Mouse (Mus musculus) left cerebral cortex, postnatal 36 days (tissue): Measurements from ENCODE around the gene Kcnd1. TPM values are rescaled to one million over a fixed set of nuclear protein-coding genes. Genes with fewer than 3 reads are reported as not detected.
"Not testable (repeated sequence)": the region's sequence is repeated elsewhere in the genome, so short reads cannot be mapped to it uniquely, and the experiment has no call there.

ENCODE experiments used
- DNase-seq, 2 experiments: peaks; one replicate each; pipeline ENCODE4 v3.0.0; 2021 to 2022; ENCODE audit warnings: low spot score in 2 of 2, mixed read lengths in 1 of 2
- intact Hi-C: fragments of 180-260 bp; cut with DNase I; formaldehyde crosslinking; loops from one replicate; pipeline ENCODE4 v1.15.1; 2025
- total RNA-seq, 2 experiments: library from RNA; stranded (reverse); gene quantifications; 2 replicates each; pipeline ENCODE4 v1.2.3; 2021

The Kcnd1 gene
- 1 to 10 TPM; 8.2 to 9.3 TPM for total RNA-seq

DNA sequence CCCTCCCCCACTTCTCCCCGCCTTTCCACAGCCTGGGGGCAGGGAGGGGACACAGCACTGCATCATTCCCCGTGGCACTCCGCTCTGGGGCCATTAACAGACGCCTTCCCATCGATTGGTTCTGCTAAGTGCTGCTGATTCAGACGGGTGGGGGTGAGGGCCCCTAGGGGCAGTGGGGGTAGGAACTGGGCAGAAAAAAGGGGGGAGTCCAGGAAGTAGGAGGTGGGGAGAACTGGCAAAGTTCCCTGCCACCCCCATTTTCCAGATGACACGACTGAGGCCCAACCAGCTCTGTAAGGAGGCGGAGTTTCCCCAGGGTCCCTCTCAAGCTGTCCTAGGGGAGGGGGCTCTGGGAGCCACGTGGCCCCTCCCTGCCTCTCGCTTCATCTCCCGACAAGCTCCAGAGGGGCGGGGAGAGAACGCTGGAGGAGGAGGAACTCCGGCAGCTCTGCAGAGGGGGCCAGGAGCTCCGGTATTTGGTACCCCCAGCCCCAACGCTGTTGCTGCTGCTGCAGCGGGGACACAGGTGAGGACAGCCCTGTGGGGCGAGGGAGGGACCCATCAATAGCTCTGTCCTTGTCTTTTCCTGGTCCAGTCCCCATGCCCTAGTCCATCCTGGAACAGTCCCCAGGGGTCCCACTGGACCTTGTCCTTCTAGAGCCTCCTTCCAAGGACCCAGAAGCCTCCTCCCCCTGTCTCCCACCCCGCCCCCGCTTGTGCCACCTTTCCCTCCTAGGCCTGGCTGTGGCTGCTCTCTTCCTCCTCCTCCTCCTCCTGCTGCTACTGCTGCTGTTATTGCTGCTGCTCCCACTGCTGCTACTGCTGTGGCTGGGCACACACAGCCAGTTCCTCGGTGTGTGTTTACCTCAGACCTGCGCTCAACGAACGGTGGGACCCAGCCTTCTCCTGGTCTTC is at the start of gene Kcnd1:
Kcnd1 (plus strand) TSS at position 425 of the 915 bp plus-strand sequence.
- intact Hi-C loops = no loop called here
- peak; percentile 27 to 30 for DNase-seq

GRCm38 (mm10) chrX:7772766-7773165 is 49.3 kb upstream of the Kcnd1 start:
- no peak for DNase-seq
- intact Hi-C loops = no loop called here

DNA sequence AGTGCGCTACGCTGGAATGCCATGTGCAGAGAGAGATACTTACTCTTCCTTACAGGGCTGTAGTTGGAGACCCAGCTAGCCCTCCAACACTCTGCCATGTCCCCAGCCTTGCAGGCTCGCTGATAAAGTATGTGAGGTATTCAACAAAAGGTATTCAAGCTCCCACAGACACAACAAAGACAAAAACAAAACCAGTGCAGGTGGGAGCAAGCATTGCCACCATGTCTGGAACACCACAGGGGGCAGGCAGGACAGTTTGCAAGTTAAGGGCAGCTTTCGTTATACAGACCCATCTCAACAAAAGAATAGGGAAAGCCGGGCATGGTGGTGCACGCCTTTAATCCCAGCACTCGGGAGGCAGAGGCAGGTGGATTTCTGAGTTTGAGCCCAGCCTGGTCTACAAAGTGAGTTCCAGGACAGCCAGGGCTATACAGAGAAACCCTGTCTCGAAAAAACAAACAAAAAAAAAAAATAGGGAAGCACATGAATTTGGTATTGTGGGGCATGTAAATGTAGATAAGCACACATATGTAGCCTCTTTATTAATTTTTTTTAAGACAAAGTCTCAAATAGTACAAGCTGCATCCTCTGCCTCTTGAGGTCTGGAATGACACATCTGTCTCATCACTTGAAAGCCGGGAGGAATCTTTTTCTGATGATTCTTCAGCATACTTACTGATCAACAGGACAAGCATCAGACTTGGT is 46.4 kb upstream of the Kcnd1 start:
- no peak for DNase-seq
- intact Hi-C loops = no loop called here

DNA sequence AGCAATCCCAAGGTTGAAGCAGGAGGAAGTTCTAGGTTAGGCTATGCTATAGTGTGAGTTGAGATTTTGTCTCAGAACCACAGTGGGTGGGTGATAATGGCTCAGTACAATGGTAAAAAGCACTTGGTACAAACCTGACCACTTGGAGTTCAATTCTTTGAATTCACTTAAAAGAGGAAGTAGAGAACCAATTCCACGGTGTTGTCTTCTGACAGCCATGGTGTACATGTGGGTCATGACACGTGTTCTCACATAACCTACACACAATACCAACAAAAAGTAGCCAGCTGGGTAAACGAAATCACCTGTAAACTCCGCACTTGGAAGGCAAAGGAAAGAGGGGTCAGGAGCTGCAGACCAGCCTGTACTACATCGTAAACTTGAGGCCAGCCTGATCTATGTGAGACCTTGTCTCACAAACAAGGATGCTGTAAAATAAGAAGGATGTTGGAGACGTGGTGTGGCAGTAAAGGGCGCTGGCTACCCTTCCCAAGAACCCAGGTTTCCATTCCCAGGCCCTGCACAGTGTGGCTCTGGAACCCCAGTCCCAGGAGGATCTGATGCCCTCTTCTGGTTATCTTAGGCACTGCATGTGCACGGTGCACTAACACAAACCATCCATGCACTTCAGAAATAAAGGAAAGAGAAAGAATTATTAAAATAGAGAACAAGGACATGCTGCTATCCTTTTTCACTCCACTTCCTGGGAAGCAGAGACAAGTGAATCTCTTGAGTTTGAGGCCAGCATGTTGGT is 45.6 kb upstream of the Kcnd1 start:
- peak in 1 of 2 experiments; percentile 39 for DNase-seq
- intact Hi-C loops = no loop called here

GRCm38 (mm10) chrX:7778450-7779244 is 43.4 kb upstream of the Kcnd1 start:
- no peak for DNase-seq
- intact Hi-C loops = no loop called here

DNA sequence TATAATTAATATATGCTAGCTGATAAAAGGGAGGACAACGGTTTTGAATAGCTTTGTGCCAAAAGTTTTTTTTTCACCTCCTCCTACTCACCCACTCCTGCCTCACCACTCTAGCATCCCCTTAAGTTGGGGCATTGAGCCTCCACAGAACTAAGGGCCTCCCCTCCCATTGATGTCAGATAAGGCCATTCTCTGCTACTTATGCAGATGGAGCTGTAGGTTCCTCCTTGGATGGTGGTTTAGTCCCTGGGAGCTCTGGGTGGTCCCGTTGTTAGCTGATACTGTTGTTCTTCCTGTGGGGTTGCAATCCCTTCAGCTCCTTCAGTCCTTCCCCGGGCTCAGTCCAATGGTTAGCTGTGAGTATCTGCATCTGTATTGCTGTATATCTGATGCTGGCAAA is 42.8 kb upstream of the Kcnd1 start:
- intact Hi-C loops = no loop called here

DNA sequence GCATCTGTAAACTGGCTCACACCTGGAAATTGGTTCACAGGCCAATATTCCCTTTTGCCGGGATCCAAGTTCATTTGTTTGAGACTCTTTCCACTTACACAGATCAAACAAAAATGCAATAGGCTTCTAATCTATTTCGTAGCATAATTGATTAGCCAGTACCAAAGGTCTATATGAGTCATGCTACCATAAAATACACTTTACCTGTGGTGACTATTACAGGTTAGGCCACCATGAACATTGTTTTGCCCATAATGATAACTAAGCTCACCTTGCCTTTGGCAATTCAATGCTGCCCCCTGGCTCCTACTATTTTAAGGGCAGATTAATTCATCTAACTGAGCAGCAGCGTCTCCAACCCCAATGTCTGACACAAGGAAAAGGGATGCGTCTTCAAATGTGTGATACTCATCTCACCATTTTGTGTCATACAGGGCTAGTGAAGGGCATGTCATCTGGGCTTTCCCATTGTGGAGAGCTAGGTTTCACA is 39.4 kb upstream of the Kcnd1 start:
- no peak for DNase-seq
- intact Hi-C loops = no loop called here

More for the DNA sequence above, 42.8 kb upstream of the Kcnd1 start:
- DNase-seq = no peak

- DNase-seq = peak; percentile 62 to 67
- intact Hi-C loops = no loop called here
These were observed 32.5 kb upstream of the Kcnd1 start, which contains the start of gene Gripap1 for GRCm38 (mm10) chrX:7789542-7790136. Gene Gripap1 (plus strand): TSS chrX:7789765.

- no peak for DNase-seq
These were observed 31.8 kb upstream of the Kcnd1 start for GRCm38 (mm10) chrX:7790309-7790708.

GRCm38 (mm10) chrX:7793361-7793760 is 28.7 kb upstream of the Kcnd1 start:
- intact Hi-C loops = no loop called here
- DNase-seq = no peak

More at GRCm38 (mm10) chrX:7790309-7790708, 31.8 kb upstream of the Kcnd1 start:
- intact Hi-C loops = no loop called here

- intact Hi-C loops = no loop called here
- no peak for DNase-seq
These were observed 27.1 kb upstream of the Kcnd1 start for GRCm38 (mm10) chrX:7795016-7795415.

DNA sequence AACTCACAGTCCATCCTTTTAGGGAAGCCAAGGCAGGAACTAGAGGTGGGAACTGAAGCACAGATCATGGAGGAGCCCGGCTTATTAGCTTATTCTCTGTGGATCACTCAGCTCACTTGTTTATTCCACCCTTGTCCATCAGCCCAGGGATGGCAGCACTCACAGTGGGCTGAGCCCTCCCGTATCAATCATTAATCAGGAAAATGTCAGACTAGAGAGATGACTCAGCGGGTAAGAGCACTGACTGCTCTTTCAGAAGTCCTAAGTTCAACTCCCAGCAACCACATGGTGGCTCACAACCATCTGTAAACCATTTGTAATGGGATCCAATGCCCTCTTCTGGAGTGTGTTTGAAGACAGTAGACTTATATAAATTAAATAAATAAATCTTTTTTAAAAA is 24.8 kb upstream of the Kcnd1 start:
- no peak for DNase-seq
- intact Hi-C loops = no loop called here

- DNase-seq, intact Hi-C loops: not testable (repeated sequence)
These were observed 19.9 kb upstream of the Kcnd1 start for GRCm38 (mm10) chrX:7802157-7802556.

DNA sequence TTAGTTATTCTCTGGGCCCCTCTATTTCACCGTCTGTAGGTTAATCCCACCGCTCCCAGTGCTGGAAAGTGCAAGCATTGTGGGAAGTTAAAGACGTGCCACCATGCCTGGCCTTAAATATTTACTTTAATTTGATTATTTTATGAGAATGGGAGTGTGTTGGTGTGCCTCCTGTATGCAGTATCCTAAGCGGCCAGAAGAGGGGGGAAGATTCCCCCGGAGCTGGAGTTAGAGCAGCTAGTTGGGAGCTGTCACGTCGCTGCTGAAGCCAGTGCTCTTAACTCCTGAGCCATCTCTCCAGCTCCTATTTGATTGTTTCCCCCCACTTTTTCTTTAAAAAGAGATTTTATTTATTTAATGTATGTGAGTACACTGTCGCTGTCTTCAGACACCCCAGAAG is 7.1 kb upstream of the Kcnd1 start:
- DNase-seq, intact Hi-C loops: not testable (repeated sequence)

GRCm38 (mm10) chrX:7837146-7837545 is 15.1 kb downstream of the Kcnd1 start:
- DNase-seq = no peak
- intact Hi-C loops = no loop called here

- intact Hi-C loops = no loop called here
- no peak for DNase-seq
These were observed 18.7 kb downstream of the Kcnd1 start for GRCm38 (mm10) chrX:7840842-7841162.

- intact Hi-C loops = no loop called here
- peak; percentile 91 to 92 for DNase-seq
These were observed 19.4 kb downstream of the Kcnd1 start, which contains the start of gene Otud5 for GRCm38 (mm10) chrX:7841163-7842162. Gene Otud5 (plus strand): TSS chrX:7841364.

DNA sequence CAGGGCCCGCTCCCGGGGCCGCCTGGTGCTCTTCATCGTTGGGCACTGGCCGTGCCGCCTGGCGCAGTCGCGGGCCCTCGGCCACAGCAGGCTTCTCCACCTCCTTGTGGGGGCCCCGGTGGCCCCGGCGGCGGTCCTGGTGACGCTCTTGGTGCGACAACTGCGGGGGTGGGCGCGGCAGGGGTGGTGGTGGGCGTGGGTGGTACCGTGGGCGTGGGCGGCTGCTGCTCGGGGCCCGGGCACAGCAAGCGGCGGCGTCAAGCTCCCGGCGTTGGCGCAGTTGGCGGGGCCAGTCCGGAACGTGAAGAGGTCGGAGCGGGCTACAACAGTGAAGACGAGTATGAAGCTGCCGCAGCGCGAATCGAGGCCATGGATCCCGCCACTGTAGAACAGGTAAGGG is 20.2 kb downstream of the Kcnd1 start:
- no peak for DNase-seq
- intact Hi-C loops = no loop called here
